Mouse (Mus musculus) heart, embryonic 11.5 days (tissue): ENCODE measurements around the gene Gm11627. TPM values are rescaled to one million over a fixed set of nuclear protein-coding genes. Genes with fewer than 3 reads are reported as not detected.

Experiments used
- ATAC-seq: fragments of 200-750 bp; cut with Nextera tagmentation; replicated peaks from 2 replicates; pipeline ENCODE4 v1.8.0; 2017; ENCODE audit warnings: moderate library complexity; ENCODE audit not compliant: insufficient number of reproducible peaks, low FRiP score, low TSS enrichment
- H3K27ac ChIP-seq: fragments of 300-500 bp; sonication (generic); 2 replicates; pipeline ENCODE4 v1.5.1; 2014; ENCODE audit warnings: mild to moderate bottlenecking, low read depth, low read length
- H3K27me3 ChIP-seq: fragments of 300-500 bp; sonication (generic); 2 replicates; pipeline ENCODE4 v1.6.1; 2014; ENCODE audit warnings: mild to moderate bottlenecking, low read length, mixed read lengths; ENCODE audit not compliant: control insufficient read depth, insufficient read depth
- H3K36me3 ChIP-seq: fragments of 300-500 bp; sonication (generic); 2 replicates; pipeline ENCODE4 v1.6.1; 2014; ENCODE audit warnings: mild to moderate bottlenecking, low read length, moderate library complexity, mixed read lengths; ENCODE audit not compliant: control insufficient read depth, insufficient read depth
- H3K4me1 ChIP-seq: fragments of 300-500 bp; sonication (generic); 2 replicates; pipeline ENCODE4 v1.6.1; 2014; ENCODE audit warnings: low read length; ENCODE audit not compliant: control insufficient read depth, insufficient read depth
- H3K4me2 ChIP-seq: fragments of 300-500 bp; sonication (generic); 2 replicates; pipeline ENCODE4 v1.6.1; 2014; ENCODE audit warnings: mild to moderate bottlenecking, moderate library complexity
- H3K4me3 ChIP-seq: fragments of 300-500 bp; sonication (generic); 2 replicates; pipeline ENCODE4 v1.5.1; 2014; ENCODE audit warnings: low read depth, low read length
- H3K9ac ChIP-seq: fragments of 300-500 bp; sonication (generic); 2 replicates; pipeline ENCODE4 v1.6.1; 2014; ENCODE audit warnings: mild to moderate bottlenecking, low read depth, low read length, moderate library complexity
- H3K9me3 ChIP-seq: fragments of 300-500 bp; sonication (generic); replicated peaks from 2 replicates; pipeline ENCODE4 v1.6.1; 2016; ENCODE audit warnings: low read length; ENCODE audit not compliant: control insufficient read depth
- WGBS: fragments of 180-500 bp; shearing (Covaris S2); extraction: QIAGEN DNeasy Blood & Tissue Kit; methylation state at CpG from one replicate; pipeline ENCODE4 v1.1.7; 2014; ENCODE audit not compliant: insufficient replicate concordance; 5-methylcytosine and 5-hydroxymethylcytosine counted together
- polyA plus RNA-seq: library from polyadenylated mRNA; unstranded; fragments of >200 nt; fragmentation: Nextera tagmentation; extraction: Ambion mirVana; gene quantifications from 2 replicates; pipeline ENCODE4 v1.2.1, GENCODE M21; 2014

The Gm11627 gene
- polyA plus RNA-seq, 1 experiment from 2014 or later = 13.6 TPM

DNA sequence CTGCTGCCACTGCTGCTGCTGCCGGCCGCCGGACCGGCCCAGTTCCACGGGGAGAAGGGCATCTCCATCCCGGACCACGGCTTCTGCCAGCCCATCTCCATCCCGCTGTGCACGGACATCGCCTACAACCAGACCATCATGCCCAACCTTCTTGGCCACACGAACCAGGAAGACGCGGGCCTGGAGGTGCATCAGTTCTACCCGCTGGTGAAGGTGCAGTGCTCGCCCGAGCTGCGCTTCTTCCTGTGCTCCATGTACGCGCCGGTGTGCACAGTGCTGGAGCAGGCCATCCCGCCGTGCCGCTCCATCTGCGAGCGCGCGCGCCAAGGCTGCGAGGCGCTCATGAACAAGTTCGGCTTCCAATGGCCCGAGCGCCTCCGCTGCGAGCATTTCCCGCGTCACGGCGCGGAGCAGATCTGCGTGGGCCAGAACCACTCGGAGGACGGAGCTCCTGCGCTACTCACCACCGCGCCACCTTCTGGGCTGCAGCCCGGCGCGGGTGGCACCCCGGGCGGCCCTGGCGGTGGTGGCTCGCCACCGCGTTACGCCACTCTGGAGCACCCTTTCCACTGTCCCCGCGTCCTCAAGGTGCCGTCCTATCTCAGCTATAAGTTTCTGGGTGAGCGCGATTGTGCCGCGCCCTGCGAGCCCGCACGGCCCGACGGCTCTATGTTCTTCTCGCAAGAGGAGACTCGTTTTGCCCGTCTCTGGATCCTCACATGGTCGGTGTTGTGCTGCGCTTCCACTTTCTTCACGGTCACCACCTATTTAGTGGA is 25.7 kb upstream of the Gm11627 start:
- Histone ChIP-seq H3K4me3 (peak overlapping the region; percentile 88), H3K36me3 (peaks cover 7% of the 10 kb centered on the region; the same call in 1 of the 2 replicates), H3K9ac (peak overlapping the region; percentile 95), H3K4me2 (peak overlapping the region; percentile 83), H3K4me1 (peaks cover 17% of the 10 kb centered on the region), H3K9me3 (no peaks in the 10 kb centered on the region), H3K27me3 (peaks cover 6% of the 10 kb centered on the region; the same call in 1 of the 2 replicates), H3K27ac (peak overlapping the region; percentile 98)
- 1% methylated on average over 68 of the region's 74 CpGs for WGBS
- peak; percentile 20; the same call in 1 of the 2 replicates for ATAC-seq

DNA sequence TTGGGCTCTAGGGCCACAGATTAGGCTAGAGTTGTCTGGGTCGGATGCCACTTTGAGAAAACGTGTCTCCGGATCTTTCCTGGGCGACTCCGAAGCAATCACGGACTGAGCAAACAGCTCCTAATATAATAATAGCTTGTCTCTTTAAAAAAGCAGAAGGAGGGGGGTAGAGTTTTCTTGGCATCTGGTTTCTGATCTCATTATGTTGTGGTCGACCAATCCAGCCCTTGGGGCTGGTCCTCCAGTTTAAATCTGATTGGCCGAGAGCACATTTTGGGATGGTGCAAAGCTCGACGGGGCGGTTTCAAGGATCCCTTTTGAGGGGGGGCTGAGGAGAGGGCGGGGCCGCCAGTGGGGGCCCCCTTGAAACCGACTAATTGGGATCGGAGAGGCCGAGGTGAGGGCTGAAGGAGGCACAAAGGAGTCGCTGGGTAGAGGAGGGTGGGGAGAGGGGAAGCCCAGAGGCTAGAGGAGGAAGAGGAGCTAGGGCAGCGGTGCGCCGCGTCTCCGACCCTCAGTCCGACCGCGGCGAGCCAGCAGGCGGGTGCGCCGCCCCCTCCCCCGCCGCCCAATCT is 24.8 kb upstream of the Gm11627 start, which contains the start of gene Fzd2:
Gene Fzd2 (plus strand): TSS at position 387 of the 575 bp plus-strand sequence.
- Histone ChIP-seq H3K4me2 (peak within 1 kb of the TSS; percentile 83), H3K9ac (peak within 1 kb of the TSS; percentile 95), H3K27me3 (peaks cover 6% of the 10 kb centered on the region; the same call in 1 of the 2 replicates), H3K4me1 (peaks cover 14% of the 10 kb centered on the region), H3K27ac (peak within 1 kb of the TSS; percentile 98), H3K36me3 (peaks cover 7% of the 10 kb centered on the region; the same call in 1 of the 2 replicates), H3K4me3 (peak within 1 kb of the TSS; percentile 88), H3K9me3 (no peaks in the 10 kb centered on the region)
- ATAC-seq = peak; percentile 84
- WGBS = 0% methylated on average over 30 of the region's 31 CpGs

DNA sequence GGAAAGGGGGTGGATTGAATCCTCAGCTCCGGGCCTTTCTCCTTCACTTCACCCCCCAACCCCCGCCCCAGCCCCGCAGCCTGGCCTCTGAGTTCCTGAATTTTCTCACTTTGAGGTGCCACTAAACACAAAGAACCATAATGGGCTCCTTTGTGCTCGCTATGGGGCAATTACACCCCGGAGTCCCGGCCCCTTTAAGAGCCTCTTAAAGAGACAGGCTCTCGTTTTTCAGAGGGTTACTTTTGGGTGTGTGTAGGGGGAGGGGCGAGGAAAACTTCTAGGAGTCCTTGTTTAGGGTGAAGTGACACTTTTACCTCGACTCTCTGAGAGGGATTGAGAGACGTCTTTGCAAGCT is 24.2 kb upstream of the Gm11627 start:
- Histone ChIP-seq H3K27me3 (peaks cover 6% of the 10 kb centered on the region; the same call in 1 of the 2 replicates), H3K4me3 (peak overlapping the region; percentile 88), H3K9me3 (no peaks in the 10 kb centered on the region), H3K4me2 (peak overlapping the region; percentile 83), H3K4me1 (peaks cover 10% of the 10 kb centered on the region), H3K9ac (peak overlapping the region; percentile 81), H3K27ac (peak overlapping the region; percentile 83), H3K36me3 (peaks cover 5% of the 10 kb centered on the region; the same call in 1 of the 2 replicates)
- under 1% methylated on average over 10 of the region's 10 CpGs for WGBS
- peak; percentile 64; the same call in 1 of the 2 replicates for ATAC-seq

DNA sequence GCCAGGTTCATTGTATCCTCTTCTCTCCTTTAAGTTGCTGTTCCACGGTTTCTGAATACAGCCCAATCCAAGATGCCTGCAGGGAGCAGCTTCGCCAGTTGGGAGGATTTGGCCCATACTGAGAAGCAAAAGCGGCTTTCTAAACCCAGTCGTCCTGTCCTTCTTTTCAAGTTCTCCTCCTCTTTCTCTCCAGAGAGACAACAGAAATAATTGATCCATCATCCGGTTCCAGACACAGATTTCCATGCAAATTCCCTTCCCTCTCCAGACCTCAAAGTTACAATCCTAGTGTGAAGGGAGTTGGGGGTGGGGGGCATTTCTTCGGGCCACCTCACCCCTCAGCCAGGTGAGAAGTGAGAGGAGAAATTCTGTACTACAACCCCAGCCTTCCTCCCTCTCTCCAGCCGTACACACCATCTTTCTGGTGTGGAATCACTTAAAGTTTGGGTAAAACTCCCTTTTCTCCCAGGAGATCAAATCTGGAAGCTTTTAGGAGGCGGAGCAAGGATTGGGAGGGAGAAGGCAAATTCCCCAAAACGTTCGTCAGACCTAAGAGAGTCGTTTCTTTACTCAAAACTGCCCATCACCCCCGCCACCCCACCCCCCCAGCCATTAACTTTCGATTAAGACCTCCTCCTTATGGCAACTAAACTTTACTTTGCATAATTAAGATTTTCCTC is 23.7 kb upstream of the Gm11627 start:
- Histone ChIP-seq H3K4me2 (peak overlapping the region; percentile 83), H3K9me3 (no peaks in the 10 kb centered on the region), H3K27ac (peak overlapping the region; percentile 83), H3K9ac (peak overlapping the region; percentile 81), H3K36me3 (peaks cover 1% of the 10 kb centered on the region; the same call in 1 of the 2 replicates), H3K27me3 (peaks cover 6% of the 10 kb centered on the region; the same call in 1 of the 2 replicates), H3K4me1 (peaks cover 5% of the 10 kb centered on the region), H3K4me3 (peak overlapping the region; percentile 88)
- no peak for ATAC-seq
- WGBS = 4% methylated on average over 13 of the region's 13 CpGs

DNA sequence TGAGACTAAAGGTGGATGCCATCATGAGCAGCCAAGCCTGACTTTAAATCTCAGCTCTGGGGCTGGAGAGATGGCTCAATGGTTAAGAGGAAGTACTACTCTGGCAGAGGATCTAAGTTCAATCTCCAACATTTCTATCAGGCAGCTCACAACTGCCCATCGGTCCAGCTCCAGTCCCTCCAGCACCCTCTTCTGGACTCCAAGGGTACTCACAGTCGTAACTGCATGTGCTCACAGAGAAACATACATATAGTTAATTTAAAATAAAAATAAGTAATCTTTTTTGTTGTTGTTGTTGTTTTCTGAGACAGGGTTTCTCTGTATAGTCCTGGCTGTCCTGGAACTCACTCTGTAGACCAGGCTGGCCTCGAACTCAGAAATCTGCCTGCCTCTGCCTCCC is 20.7 kb upstream of the Gm11627 start:
- WGBS = 78% methylated on average over 3 of the region's 3 CpGs
- no peaks in the 10 kb centered on the region; the same call in 1 of the 2 replicates for H3K36me3 ChIP-seq
- no peak overlapping the region for H3K4me3 ChIP-seq
- H3K4me2 ChIP-seq = no peak overlapping the region
- no peak overlapping the region for H3K27ac ChIP-seq
- no peak for ATAC-seq
- H3K27me3 ChIP-seq = peaks cover 3% of the 10 kb centered on the region; the same call in 1 of the 2 replicates
- no peaks in the 10 kb centered on the region for H3K9me3 ChIP-seq
- H3K4me1 ChIP-seq = peaks cover 8% of the 10 kb centered on the region
- H3K9ac ChIP-seq = no peak overlapping the region

DNA sequence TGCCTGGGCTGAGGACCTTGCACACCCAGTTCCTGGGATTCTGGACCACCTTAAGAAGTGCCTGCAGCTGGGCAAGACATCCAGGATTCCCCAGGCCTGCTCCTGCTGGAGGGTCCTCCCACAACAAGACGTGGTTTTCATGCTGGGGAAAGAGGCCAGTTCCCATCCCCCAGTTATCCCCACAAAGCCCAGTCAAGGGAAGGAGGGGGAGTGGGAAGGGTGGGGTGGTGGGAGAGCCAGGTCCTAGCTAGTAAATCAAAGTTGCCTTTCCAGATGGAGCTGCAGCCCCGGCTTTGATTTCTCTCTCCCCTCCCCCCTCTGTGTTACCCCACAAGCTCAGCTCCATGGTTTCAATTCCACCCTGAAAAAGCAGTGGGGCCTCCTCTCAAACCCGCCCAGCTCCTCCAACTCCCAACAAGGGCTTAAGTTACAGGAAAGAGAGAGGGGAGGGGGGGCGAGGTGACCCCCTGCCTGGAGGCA is 16.1 kb upstream of the Gm11627 start:
- H3K36me3 ChIP-seq = no peaks in the 10 kb centered on the region; the same call in 1 of the 2 replicates
- 0 out of 2 replicates have a peak overlapping the region, but pooled peaks have one; percentile 14 for H3K4me2 ChIP-seq
- peak overlapping the region; percentile 39; the same call in 1 of the 2 replicates for H3K9ac ChIP-seq
- no peak overlapping the region for H3K4me3 ChIP-seq
- WGBS = 19% methylated on average over 4 of the region's 4 CpGs
- no peaks in the 10 kb centered on the region for H3K9me3 ChIP-seq
- H3K4me1 ChIP-seq = peaks cover 4% of the 10 kb centered on the region
- no peaks in the 10 kb centered on the region for H3K27me3 ChIP-seq
- no peak for ATAC-seq
- H3K27ac ChIP-seq = no peak overlapping the region

DNA sequence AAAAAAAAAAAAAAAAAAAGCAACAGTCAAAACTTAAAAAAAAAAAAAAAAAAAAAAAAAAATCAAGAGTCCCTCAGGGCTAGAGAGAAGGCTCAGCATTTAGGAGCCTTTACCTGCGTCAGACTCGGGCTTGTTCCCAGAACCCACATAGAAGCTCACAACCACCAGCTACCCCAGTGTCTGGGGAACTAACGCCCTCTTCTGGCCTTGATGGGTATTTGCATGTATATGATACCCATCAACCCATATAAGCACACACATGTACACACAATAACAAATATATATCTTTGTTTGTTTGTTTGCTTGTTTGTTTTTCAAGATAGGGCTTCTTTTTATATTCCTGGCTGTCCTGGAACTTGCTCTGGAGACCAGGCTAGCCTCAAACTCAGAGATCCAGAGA is 8.3 kb upstream of the Gm11627 start:
- H3K4me3 ChIP-seq = no peak overlapping the region
- H3K27ac ChIP-seq = no peak overlapping the region
- no peaks in the 10 kb centered on the region for H3K36me3 ChIP-seq
- no peaks in the 10 kb centered on the region; the same call in 1 of the 2 replicates for H3K27me3 ChIP-seq
- H3K9me3 ChIP-seq = no peaks in the 10 kb centered on the region
- WGBS = 73% methylated on average over 3 of the region's 3 CpGs
- no peak overlapping the region for H3K9ac ChIP-seq
- H3K4me1 ChIP-seq = peaks cover 1% of the 10 kb centered on the region
- no peak overlapping the region for H3K4me2 ChIP-seq
- ATAC-seq = no peak

DNA sequence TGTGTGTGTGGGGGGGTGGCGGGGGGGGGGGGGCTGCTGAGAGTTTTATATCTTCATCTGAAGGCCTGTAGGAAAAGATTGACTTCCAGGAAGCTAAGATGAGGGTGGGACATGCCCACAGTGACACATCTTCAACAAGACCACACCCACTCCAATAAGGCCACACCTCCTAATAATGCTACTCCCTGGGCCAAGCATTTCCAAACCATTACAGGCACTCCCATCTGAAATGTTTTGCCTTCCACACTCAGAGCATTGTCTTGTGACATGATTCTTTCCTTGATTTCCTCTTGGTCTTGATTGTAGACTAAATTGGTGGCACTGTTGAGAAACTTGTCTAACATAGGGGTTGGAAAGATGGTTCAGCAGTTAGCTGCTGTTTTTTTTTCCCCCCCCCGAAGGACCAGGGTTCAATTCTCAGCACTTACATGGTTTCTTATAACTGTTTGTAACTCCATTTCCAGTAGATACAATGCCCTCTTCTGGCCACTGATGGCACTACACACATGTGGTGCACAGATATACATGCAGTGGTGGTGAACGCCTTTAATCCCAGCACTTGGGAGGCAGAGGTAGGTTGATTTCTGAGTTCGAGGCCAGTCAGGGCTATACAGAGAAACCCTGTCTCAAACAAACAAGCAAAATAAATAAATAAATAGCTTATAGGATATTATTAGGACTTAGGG is 7.3 kb upstream of the Gm11627 start:
- no peaks in the 10 kb centered on the region; the same call in 1 of the 2 replicates for H3K27me3 ChIP-seq
- no peaks in the 10 kb centered on the region for H3K9me3 ChIP-seq
- H3K36me3 ChIP-seq = no peaks in the 10 kb centered on the region
- H3K9ac ChIP-seq = no peak overlapping the region
- no peak overlapping the region for H3K27ac ChIP-seq
- WGBS = 88% methylated on average over 4 of the region's 4 CpGs
- peaks cover 11% of the 10 kb centered on the region for H3K4me1 ChIP-seq
- ATAC-seq = no peak
- H3K4me2 ChIP-seq = no peak overlapping the region
- no peak overlapping the region for H3K4me3 ChIP-seq
